Mouse (Mus musculus) embryonic facial prominence, embryonic 10.5 days (tissue): ENCODE data around the gene Arhgap24. TPM values are rescaled to one million over a fixed set of nuclear protein-coding genes. Genes with fewer than 3 reads are reported as not detected.
"Not testable (repeated sequence)": the region's sequence is repeated elsewhere in the genome, so short reads cannot be mapped to it uniquely, and the experiment has no call there.

Source experiments
- DNase-seq: peaks from one replicate; pipeline ENCODE4 v3.0.0-alpha.2; 2017; ENCODE audit warnings: low spot score
- H3K27ac ChIP-seq: fragments of 300-500 bp; sonication (generic); replicated peaks from 2 replicates; pipeline ENCODE4 v1.5.1; 2016; ENCODE audit warnings: mild to moderate bottlenecking
- H3K27me3 ChIP-seq: fragments of 300-500 bp; sonication (generic); replicated peaks from 2 replicates; pipeline ENCODE4 v1.6.1; 2016; ENCODE audit warnings: low read depth, mild to moderate bottlenecking; ENCODE audit not compliant: poor library complexity, severe bottlenecking
- H3K36me3 ChIP-seq: fragments of 300-500 bp; sonication (generic); replicated peaks from 2 replicates; pipeline ENCODE4 v1.6.1; 2016; ENCODE audit warnings: mild to moderate bottlenecking, moderate library complexity
- H3K4me1 ChIP-seq: fragments of 300-500 bp; sonication (generic); 2 replicates; pipeline ENCODE4 v1.6.1; 2016
- H3K4me3 ChIP-seq: fragments of 300-500 bp; sonication (generic); 2 replicates; pipeline ENCODE4 v1.5.1; 2016; ENCODE audit warnings: mild to moderate bottlenecking, moderate library complexity
- H3K9me3 ChIP-seq: fragments of 300-500 bp; sonication (generic); 2 replicates; pipeline ENCODE4 v1.6.1; 2016; ENCODE audit warnings: mild to moderate bottlenecking
- WGBS: fragments of 180-500 bp; shearing (Covaris S2); methylation state at CpG from one replicate; pipeline ENCODE4 v1.1.7; 2016; 5-methylcytosine and 5-hydroxymethylcytosine counted together
- polyA plus RNA-seq: library from polyadenylated mRNA; unstranded; fragments of >200 nt; fragmentation: Nextera tagmentation; extraction: Ambion mirVana; gene quantifications from 2 replicates; pipeline ENCODE4 v1.2.1, GENCODE M21; 2016

Arhgap24 gene
- polyA plus RNA-seq, 1 experiment from 2014 or later = 8.4 TPM

GRCm38 (mm10) chr5:102851761-102852160, 370.6 kb downstream of the Arhgap24 start:
- WGBS = 86% methylated on average over 2 of the region's 2 CpGs
- no peaks in the 10 kb centered on the region for H3K4me1 ChIP-seq
- H3K9me3 ChIP-seq = no peaks in the 10 kb centered on the region
- H3K4me3 ChIP-seq = no peak overlapping the region
- H3K27me3 ChIP-seq = peaks cover 7% of the 10 kb centered on the region; the same call in 1 of the 2 replicates
- no peak overlapping the region for H3K27ac ChIP-seq
- H3K36me3 ChIP-seq = no peaks in the 10 kb centered on the region
- DNase-seq = no peak

DNA sequence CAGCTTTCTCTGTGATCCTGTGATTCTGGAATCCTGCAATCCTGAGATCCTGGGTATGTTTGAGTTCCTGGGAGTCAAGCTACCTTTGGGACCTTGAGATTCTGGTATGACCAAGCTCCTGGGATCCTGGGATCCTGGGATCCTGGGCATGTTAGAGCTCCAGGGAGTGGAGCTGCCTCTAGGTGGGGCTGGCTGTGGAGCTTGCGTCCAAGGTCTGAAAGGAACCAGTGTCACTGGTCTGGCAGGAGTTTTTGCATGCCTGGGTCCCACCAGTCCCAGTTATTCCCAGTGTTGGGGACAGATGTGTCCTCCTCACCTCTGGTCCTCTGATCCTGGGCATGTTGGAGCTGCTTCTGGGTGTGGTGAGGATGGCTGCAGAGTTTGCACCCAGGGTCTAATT, 372.6 kb downstream of the Arhgap24 start:
- DNase-seq = no peak
- Histone ChIP-seq H3K27ac (no peak overlapping the region), H3K27me3 (no peaks in the 10 kb centered on the region), H3K4me1 (no peaks in the 10 kb centered on the region), H3K36me3 (no peaks in the 10 kb centered on the region), H3K9me3 (no peaks in the 10 kb centered on the region), H3K4me3 (no peak overlapping the region)
- 92% methylated on average over 1 of the region's 1 CpGs for WGBS

DNA sequence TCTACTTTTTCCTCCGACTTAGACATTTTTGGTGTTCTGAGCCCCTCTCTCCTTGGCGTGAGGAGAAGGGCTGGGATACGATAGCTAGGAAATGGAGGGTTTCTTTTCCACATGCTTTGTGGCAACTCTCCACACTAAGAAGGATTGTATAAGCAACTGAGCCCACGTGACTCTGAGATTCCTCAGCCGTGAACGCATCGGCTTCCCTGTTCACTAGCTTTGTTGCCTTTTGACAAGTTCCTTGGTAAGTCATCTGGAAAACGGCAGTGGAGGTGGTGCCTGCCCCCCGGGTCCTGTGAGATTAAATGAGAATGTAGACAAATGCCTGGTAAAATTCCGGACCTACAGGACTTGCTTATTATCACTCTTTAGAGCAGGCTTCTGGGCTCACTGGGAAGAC, 374.6 kb downstream of the Arhgap24 start:
- H3K36me3 ChIP-seq = no peaks in the 10 kb centered on the region
- DNase-seq = peak; percentile 26
- no peak overlapping the region for H3K4me3 ChIP-seq
- no peak overlapping the region for H3K27ac ChIP-seq
- WGBS = 45% methylated on average over 10 of the region's 10 CpGs
- no peaks in the 10 kb centered on the region for H3K9me3 ChIP-seq
- H3K4me1 ChIP-seq = no peaks in the 10 kb centered on the region
- H3K27me3 ChIP-seq = no peaks in the 10 kb centered on the region

DNA sequence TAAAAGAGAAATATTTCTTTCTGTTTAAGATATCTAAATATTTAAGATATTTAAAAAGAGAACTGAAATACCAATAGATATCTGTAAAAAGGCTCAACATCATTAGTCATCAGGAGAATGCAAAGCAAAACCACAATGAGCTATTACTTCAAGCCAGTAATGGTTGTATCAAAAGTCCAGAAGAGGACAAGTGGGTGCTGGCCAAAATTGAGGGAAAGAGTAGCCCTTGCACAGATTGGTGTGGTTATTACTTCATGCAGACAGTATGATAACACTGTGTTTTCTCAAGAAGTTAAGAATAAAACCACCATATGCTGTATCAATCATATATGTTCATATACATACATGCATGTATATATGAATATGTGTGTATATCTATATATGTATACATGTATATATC, 376.9 kb downstream of the Arhgap24 start:
- Histone ChIP-seq H3K4me3 (no peak overlapping the region), H3K4me1 (no peaks in the 10 kb centered on the region), H3K27ac (no peak overlapping the region), H3K36me3 (no peaks in the 10 kb centered on the region), H3K27me3 (no peaks in the 10 kb centered on the region), H3K9me3 (no peaks in the 10 kb centered on the region)
- DNase-seq = no peak

- Histone ChIP-seq H3K9me3 (no peaks in the 10 kb centered on the region), H3K27ac (no peak overlapping the region)
These were observed 378.6 kb downstream of the Arhgap24 start for GRCm38 (mm10) chr5:102859749-102860148.

GRCm38 (mm10) chr5:102868196-102868595, 387.0 kb downstream of the Arhgap24 start:
- H3K4me3 ChIP-seq = no peak overlapping the region
- no peaks in the 10 kb centered on the region for H3K27me3 ChIP-seq
- DNase-seq = no peak
- no peak overlapping the region for H3K27ac ChIP-seq
- no peaks in the 10 kb centered on the region for H3K9me3 ChIP-seq
- no peaks in the 10 kb centered on the region for H3K36me3 ChIP-seq
- H3K4me1 ChIP-seq = 0 out of 2 replicates have a peak, but pooled peaks cover 6% of the 10 kb centered on the region
- 48% methylated on average over 5 of the region's 5 CpGs for WGBS

More at GRCm38 (mm10) chr5:102859749-102860148, 378.6 kb downstream of the Arhgap24 start:
- no peaks in the 10 kb centered on the region for H3K4me1 ChIP-seq
- no peaks in the 10 kb centered on the region for H3K36me3 ChIP-seq
- no peak overlapping the region for H3K4me3 ChIP-seq
- no peaks in the 10 kb centered on the region for H3K27me3 ChIP-seq
- WGBS = 91% methylated on average over 11 of the region's 11 CpGs
- no peak for DNase-seq

DNA sequence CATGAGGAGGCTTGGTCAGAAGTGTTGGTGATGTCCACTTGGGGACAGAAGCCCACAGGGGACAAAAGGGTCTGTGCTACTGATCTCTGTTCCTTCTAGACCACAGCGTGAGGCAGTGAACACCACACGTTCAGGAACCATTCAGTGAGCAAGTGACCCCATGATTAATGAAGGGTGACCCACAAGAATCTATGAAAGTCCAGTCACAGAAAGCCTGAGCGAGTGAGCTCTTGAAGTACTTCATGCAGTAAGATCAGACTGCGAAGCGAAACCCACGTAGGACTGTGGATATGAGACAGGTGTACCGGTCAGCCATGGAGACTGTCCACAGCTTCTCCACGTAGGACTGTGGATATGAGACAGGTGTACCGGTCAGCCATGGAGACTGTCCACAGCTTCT, 391.8 kb downstream of the Arhgap24 start:
- not testable (repeated sequence) for H3K27me3 ChIP-seq, H3K36me3 ChIP-seq, H3K27ac ChIP-seq, DNase-seq, H3K4me3 ChIP-seq, H3K9me3 ChIP-seq, H3K4me1 ChIP-seq
- 90% methylated on average over 9 of the region's 9 CpGs for WGBS

DNA sequence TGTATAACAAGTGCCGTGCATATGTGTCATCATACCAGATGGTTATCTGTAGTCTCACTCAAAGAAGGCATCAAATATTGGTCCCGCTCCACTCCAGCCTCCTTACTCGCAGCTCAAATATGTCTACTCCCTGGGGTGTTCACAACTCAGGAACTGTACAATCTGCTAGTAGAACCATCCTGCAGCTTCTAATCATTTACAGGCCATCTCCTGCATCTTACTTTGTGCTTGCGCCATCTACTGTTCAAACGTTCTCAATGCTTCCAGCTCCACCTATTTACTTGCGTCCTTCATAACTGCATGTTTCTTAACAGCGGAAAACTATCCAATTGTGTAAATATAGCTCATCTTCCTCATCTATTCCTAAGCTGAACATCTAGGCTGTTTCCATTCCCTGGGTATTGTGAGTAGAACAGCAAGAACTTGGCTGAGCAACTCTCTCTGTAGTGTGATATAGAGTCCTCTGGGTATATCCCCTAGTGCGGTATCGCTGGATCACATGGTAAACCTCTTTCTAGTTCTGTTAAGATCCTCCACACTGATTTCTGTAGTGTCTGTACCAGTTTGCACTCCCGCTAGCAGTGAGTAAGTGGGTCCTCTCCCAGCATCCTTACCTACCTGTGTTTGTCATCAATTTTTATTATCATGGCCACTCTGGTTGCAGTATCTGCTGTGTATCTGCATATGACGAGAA, 393.6 kb downstream of the Arhgap24 start:
- Histone ChIP-seq H3K4me1 (0 out of 2 replicates have a peak, but pooled peaks cover 6% of the 10 kb centered on the region), H3K27me3 (no peaks in the 10 kb centered on the region), H3K9me3 (no peaks in the 10 kb centered on the region), H3K27ac (no peak overlapping the region), H3K4me3 (no peak overlapping the region), H3K36me3 (no peaks in the 10 kb centered on the region)
- 42% methylated on average over 11 of the region's 11 CpGs for WGBS
- peak; percentile 54 for DNase-seq

GRCm38 (mm10) chr5:102875628-102876027, 394.4 kb downstream of the Arhgap24 start:
- Histone ChIP-seq H3K27me3 (no peaks in the 10 kb centered on the region), H3K4me3 (no peak overlapping the region), H3K36me3 (no peaks in the 10 kb centered on the region), H3K4me1 (0 out of 2 replicates have a peak, but pooled peaks cover 4% of the 10 kb centered on the region), H3K27ac (no peak overlapping the region), H3K9me3 (no peaks in the 10 kb centered on the region)
- peak; percentile 30 for DNase-seq
- 62% methylated on average over 16 of the region's 16 CpGs for WGBS

GRCm38 (mm10) chr5:102888482-102889162, 407.4 kb downstream of the Arhgap24 start:
- no peak overlapping the region for H3K27ac ChIP-seq
- no peak for DNase-seq
- 83% methylated on average over 14 of the region's 14 CpGs for WGBS
- no peaks in the 10 kb centered on the region for H3K9me3 ChIP-seq
- 0 out of 2 replicates have a peak, but pooled peaks cover 6% of the 10 kb centered on the region for H3K4me1 ChIP-seq
- H3K4me3 ChIP-seq = no peak overlapping the region
- H3K36me3 ChIP-seq = peaks cover 9% of the 10 kb centered on the region
- H3K27me3 ChIP-seq = no peaks in the 10 kb centered on the region

GRCm38 (mm10) chr5:102889163-102889488, 407.9 kb downstream of the Arhgap24 start:
- no peak for DNase-seq
- H3K9me3 ChIP-seq = no peaks in the 10 kb centered on the region
- 0 out of 2 replicates have a peak, but pooled peaks cover 6% of the 10 kb centered on the region for H3K4me1 ChIP-seq
- WGBS = 90% methylated on average over 2 of the region's 2 CpGs
- no peak overlapping the region for H3K4me3 ChIP-seq
- H3K27me3 ChIP-seq = no peaks in the 10 kb centered on the region
- H3K36me3 ChIP-seq = peaks cover 9% of the 10 kb centered on the region
- no peak overlapping the region for H3K27ac ChIP-seq

GRCm38 (mm10) chr5:102892226-102892625, 411.0 kb downstream of the Arhgap24 start:
- no peaks in the 10 kb centered on the region for H3K27me3 ChIP-seq
- no peak overlapping the region for H3K4me3 ChIP-seq
- H3K4me1 ChIP-seq = 0 out of 2 replicates have a peak, but pooled peaks cover 6% of the 10 kb centered on the region
- H3K27ac ChIP-seq = no peak overlapping the region
- DNase-seq = no peak
- peaks cover 9% of the 10 kb centered on the region for H3K36me3 ChIP-seq
- H3K9me3 ChIP-seq = no peaks in the 10 kb centered on the region
- 93% methylated on average over 11 of the region's 11 CpGs for WGBS

DNA sequence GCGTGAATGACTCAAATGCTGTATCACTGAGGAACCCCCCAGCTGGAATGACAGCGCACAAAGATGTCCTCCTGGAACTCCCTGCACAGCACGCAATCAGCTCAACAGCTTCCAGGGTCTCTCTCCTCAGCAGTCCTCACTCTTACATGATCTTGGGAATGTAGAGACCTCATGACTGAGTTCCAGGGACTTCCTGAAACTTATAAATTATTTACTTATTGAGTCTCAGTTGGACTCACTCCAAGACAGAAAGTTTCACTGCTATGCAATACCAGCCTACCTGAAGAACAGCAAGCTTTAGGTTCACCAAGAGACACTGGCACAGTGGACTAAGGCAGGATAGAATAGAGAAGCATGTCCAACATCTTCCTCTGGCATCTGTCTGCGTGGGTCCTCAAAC, 417.1 kb downstream of the Arhgap24 start:
- WGBS = 91% methylated on average over 4 of the region's 4 CpGs

More for the DNA sequence above, 417.1 kb downstream of the Arhgap24 start:
- Histone ChIP-seq H3K4me1 (no peaks in the 10 kb centered on the region), H3K36me3 (no peaks in the 10 kb centered on the region), H3K27ac (no peak overlapping the region), H3K27me3 (no peaks in the 10 kb centered on the region), H3K9me3 (no peaks in the 10 kb centered on the region), H3K4me3 (no peak overlapping the region)
- DNase-seq = no peak
